Mouse (Mus musculus): ENCODE results near the gene Wdfy3. TPM values are rescaled to one million over a fixed set of nuclear protein-coding genes. Genes with fewer than 3 reads are reported as not detected.
A peak's percentile ranks its signal among the peaks of the same experiment; 100 is the strongest.
"Not testable (repeated sequence)": the region's sequence is repeated elsewhere in the genome, so short reads cannot be mapped to it uniquely, and the experiment has no call there.

Wdfy3 gene
- total RNA-seq (2014; rRNA removed) = 17.0 and 28.1 TPM in 2 replicates
- 12.3 and 14.4 TPM in 2 replicates for polyA plus RNA-seq (2012; rRNA removed)

DNA sequence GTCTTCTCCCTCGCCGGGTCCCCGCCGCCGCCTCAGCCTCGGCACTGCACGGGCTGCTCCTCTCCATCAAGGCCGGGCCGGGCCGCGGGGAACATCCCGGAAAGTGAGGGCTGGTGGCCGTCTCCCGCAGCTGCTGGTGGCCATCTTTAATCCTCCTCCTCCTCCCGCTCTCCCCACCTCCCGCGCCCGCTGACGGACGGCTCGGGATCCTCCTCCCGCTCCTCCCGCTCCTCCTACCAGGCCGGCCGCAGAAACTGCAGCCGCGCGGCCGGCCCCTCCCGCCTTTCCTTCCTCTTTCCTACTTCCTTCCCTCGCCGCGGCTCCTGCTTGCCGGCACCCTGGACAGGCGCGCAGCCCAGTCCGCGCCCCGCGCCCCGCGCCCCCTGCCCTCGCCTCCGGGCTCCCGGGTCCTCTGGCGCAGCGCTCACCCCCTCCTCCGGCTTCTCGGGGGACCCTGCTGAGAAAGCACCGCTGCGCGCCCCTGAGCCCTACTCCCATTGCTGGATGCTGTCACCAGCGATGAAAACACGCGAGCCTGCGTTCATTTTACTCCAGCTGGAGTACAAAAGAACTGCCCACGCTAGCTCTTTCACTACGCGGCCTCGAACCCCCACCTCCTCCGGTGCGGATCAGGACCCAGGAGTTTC lies at the start of gene Wdfy3:
Gene Wdfy3, minus strand, starts transcription at position 155 of the 647 bp plus-strand sequence.
- Histone ChIP-seq H3K27ac (replicated peaks; ENCODE audit: insufficient read depth, low read depth, low read length) (peak within 1 kb of the TSS; percentile 98), H3K27me3 (ENCODE audit: control insufficient read depth, insufficient read depth, low read length) (no peaks in the 10 kb centered on the region), H3K4me3 (ENCODE audit: insufficient read depth, low read depth, low read length) (peak within 1 kb of the TSS; percentile 100), H3K79me2 (ENCODE audit: control insufficient read depth, insufficient read depth, low read length) (peaks cover 27% of the 10 kb centered on the region), H3K36me3 (ENCODE audit: control insufficient read depth, insufficient read depth, low read length) (no peaks in the 10 kb centered on the region), H3K9ac (ENCODE audit: low read depth, low read length) (peak within 1 kb of the TSS; percentile 100), H3K4me1 (ENCODE audit: control insufficient read depth, insufficient read depth, low read length) (no peaks in the 10 kb centered on the region; the same call in 1 of the 2 replicates)
- peak; percentile 68 for DNase-seq (ENCODE audit: extremely low read depth, low read depth, low spot score)
- 0 out of 2 replicates have a peak, but pooled peaks have one; percentile 4 for TF ChIP-seq CTCF (IDR thresholded peaks at IDR 0.05; ENCODE audit: low read depth, low read length)
- TF ChIP-seq POLR2A (IDR thresholded peaks at IDR 0.05; ENCODE audit: extremely low read depth, insufficient read depth, low read length) = peak; percentile 82
- WGBS = 1% methylated on average over 55 of the region's 62 CpGs

DNA sequence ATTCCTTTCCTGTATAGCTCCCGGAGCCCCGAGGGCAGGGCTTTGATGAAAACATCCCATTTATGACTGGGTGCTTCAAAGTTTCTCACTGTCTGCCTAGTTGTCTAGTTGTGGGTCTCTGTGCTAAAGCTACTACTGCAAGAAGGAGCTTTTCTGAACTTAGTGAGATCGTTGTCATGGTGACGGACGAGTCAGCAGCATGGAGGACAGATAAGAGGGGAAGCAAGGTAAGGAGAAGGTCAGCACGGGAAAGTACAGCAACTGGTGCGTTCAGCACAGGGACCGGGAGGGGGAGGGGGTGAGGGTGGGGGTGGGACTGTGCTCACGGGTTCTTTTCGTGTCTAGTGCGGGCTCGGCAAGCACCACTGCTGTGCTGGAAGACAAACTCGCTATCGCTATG lies 43.3 kb upstream of the Wdfy3 start:
- Histone ChIP-seq H3K36me3 (ENCODE audit: control insufficient read depth, insufficient read depth, low read length) (no peaks in the 10 kb centered on the region), H3K79me2 (ENCODE audit: control insufficient read depth, insufficient read depth, low read length) (no peaks in the 10 kb centered on the region), H3K27me3 (ENCODE audit: control insufficient read depth, insufficient read depth, low read length) (peaks cover 2% of the 10 kb centered on the region; the same call in 1 of the 2 replicates), H3K9ac (ENCODE audit: low read depth, low read length) (no peak overlapping the region), H3K4me1 (ENCODE audit: control insufficient read depth, insufficient read depth, low read length) (no peaks in the 10 kb centered on the region), H3K4me3 (ENCODE audit: insufficient read depth, low read depth, low read length) (no peak overlapping the region), H3K27ac (replicated peaks; ENCODE audit: insufficient read depth, low read depth, low read length) (no peak overlapping the region)
- 31% methylated on average over 14 of the region's 14 CpGs for WGBS
- no peak for TF ChIP-seq CTCF (IDR thresholded peaks at IDR 0.05; ENCODE audit: low read depth, low read length)
- no peak for TF ChIP-seq POLR2A (IDR thresholded peaks at IDR 0.05; ENCODE audit: extremely low read depth, insufficient read depth, low read length)
- DNase-seq (ENCODE audit: extremely low read depth, low read depth, low spot score) = no peak

DNA sequence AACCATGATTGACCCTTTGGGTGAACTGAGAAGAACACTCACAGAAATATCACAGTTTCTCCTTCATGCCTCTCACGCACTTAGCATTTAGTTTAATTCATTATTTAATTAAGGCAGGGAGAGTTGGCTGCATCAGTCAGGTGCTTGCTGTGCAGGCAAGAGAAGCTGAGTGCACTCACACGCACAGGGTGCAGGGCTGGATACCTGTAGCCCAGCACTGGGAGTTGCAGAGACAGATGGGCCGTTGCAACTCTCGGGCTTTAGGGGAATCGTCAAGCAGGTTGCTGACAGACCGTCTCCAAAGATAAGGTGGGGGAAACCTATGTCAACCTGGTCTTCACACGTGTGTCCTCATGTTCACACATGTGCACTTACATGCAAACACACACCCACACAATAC lies 42.3 kb upstream of the Wdfy3 start:
- H3K4me3 ChIP-seq (ENCODE audit: insufficient read depth, low read depth, low read length) = no peak overlapping the region
- H3K4me1 ChIP-seq (ENCODE audit: control insufficient read depth, insufficient read depth, low read length) = no peaks in the 10 kb centered on the region
- H3K79me2 ChIP-seq (ENCODE audit: control insufficient read depth, insufficient read depth, low read length) = no peaks in the 10 kb centered on the region
- no peak for TF ChIP-seq POLR2A (IDR thresholded peaks at IDR 0.05; ENCODE audit: extremely low read depth, insufficient read depth, low read length)
- no peak for TF ChIP-seq CTCF (IDR thresholded peaks at IDR 0.05; ENCODE audit: low read depth, low read length)
- H3K27me3 ChIP-seq (ENCODE audit: control insufficient read depth, insufficient read depth, low read length) = peaks cover 2% of the 10 kb centered on the region; the same call in 1 of the 2 replicates
- H3K36me3 ChIP-seq (ENCODE audit: control insufficient read depth, insufficient read depth, low read length) = no peaks in the 10 kb centered on the region
- no peak overlapping the region for H3K9ac ChIP-seq (ENCODE audit: low read depth, low read length)
- no peak for DNase-seq (ENCODE audit: extremely low read depth, low read depth, low spot score)
- H3K27ac ChIP-seq (replicated peaks; ENCODE audit: insufficient read depth, low read depth, low read length) = no peak overlapping the region
- 78% methylated on average over 7 of the region's 7 CpGs for WGBS

DNA sequence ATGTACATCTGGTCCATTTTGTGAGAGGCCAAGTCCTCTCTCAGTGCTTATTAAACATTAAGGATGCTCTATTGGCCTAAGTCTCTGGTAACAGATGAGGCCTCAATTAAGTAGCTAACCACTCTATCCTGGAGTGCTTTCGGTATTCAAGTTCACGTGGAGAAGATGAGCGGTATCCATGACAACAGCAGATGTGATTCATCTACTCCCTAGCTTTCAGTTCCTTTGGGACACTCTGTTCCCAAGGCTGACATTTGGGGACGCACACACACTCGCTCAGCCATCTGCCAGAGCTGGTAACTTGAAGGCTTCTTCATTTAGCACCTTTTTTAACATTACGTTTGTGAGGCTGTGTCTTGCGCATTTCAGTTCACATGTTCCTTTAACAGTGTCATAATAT lies 40.3 kb upstream of the Wdfy3 start:
- Histone ChIP-seq H3K4me3 (ENCODE audit: insufficient read depth, low read depth, low read length) (no peak overlapping the region), H3K36me3 (ENCODE audit: control insufficient read depth, insufficient read depth, low read length) (no peaks in the 10 kb centered on the region), H3K27ac (replicated peaks; ENCODE audit: insufficient read depth, low read depth, low read length) (no peak overlapping the region), H3K4me1 (ENCODE audit: control insufficient read depth, insufficient read depth, low read length) (no peaks in the 10 kb centered on the region), H3K27me3 (ENCODE audit: control insufficient read depth, insufficient read depth, low read length) (peaks cover 2% of the 10 kb centered on the region; the same call in 1 of the 2 replicates), H3K9ac (ENCODE audit: low read depth, low read length) (no peak overlapping the region), H3K79me2 (ENCODE audit: control insufficient read depth, insufficient read depth, low read length) (no peaks in the 10 kb centered on the region)
- WGBS = 84% methylated on average over 7 of the region's 7 CpGs
- no peak for DNase-seq (ENCODE audit: extremely low read depth, low read depth, low spot score)
- TF ChIP-seq CTCF (IDR thresholded peaks at IDR 0.05; ENCODE audit: low read depth, low read length) (no peak), POLR2A (IDR thresholded peaks at IDR 0.05; ENCODE audit: extremely low read depth, insufficient read depth, low read length) (no peak)

DNA sequence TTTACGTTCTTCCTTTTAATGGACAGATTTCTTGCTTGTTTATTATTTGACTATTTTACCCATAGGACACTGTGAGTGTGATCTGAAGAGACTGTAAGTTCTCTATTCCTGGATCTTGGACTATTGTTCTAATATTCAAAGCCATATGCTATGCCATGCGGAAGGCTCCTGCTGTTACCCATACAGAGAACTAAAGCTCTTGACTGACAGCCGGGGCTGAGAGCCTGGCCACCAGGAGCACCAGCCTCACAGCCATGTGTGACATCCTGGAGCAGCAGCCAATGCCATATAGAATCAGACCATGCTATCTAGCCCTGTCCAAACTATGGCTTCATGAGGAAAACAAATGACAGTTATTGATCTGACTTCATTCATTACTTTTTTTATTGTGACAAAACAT lies 36.2 kb upstream of the Wdfy3 start:
- no peak for TF ChIP-seq CTCF (IDR thresholded peaks at IDR 0.05; ENCODE audit: low read depth, low read length)
- no peak for TF ChIP-seq POLR2A (IDR thresholded peaks at IDR 0.05; ENCODE audit: extremely low read depth, insufficient read depth, low read length)
- 83% methylated on average over 3 of the region's 3 CpGs for WGBS
- Histone ChIP-seq H3K4me3 (ENCODE audit: insufficient read depth, low read depth, low read length) (no peak overlapping the region), H3K27me3 (ENCODE audit: control insufficient read depth, insufficient read depth, low read length) (no peaks in the 10 kb centered on the region; the same call in 1 of the 2 replicates), H3K9ac (ENCODE audit: low read depth, low read length) (no peak overlapping the region), H3K36me3 (ENCODE audit: control insufficient read depth, insufficient read depth, low read length) (no peaks in the 10 kb centered on the region), H3K4me1 (ENCODE audit: control insufficient read depth, insufficient read depth, low read length) (no peaks in the 10 kb centered on the region), H3K27ac (replicated peaks; ENCODE audit: insufficient read depth, low read depth, low read length) (no peak overlapping the region), H3K79me2 (ENCODE audit: control insufficient read depth, insufficient read depth, low read length) (no peaks in the 10 kb centered on the region)
- DNase-seq (ENCODE audit: extremely low read depth, low read depth, low spot score) = no peak

DNA sequence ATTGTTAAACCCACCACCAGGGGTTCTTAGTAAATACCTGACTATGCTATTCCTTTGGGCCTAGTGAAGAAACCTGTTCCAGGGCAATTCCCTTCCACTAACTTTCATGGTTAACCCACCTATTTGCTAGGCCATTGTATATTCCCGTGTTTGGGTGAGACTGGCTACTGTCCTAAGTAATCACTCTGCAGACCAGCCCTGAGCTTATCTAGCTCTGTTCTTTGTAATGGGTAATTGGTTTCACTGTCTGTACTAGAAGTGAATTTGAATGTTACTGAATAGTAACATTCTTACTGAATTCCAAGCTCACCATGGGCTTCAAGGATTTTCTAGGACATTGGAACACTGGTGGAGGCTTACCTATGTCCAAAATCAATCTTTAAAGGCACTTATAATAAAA lies 32.1 kb upstream of the Wdfy3 start:
- not testable (repeated sequence) for H3K9ac ChIP-seq (ENCODE audit: low read depth, low read length); H3K27me3 ChIP-seq (ENCODE audit: control insufficient read depth, insufficient read depth, low read length)

More for the DNA sequence above, 32.1 kb upstream of the Wdfy3 start:
- 88% methylated on average over 1 of the region's 1 CpGs for WGBS
- H3K4me1 ChIP-seq (ENCODE audit: control insufficient read depth, insufficient read depth, low read length); H3K36me3 ChIP-seq (ENCODE audit: control insufficient read depth, insufficient read depth, low read length); H3K27ac ChIP-seq (replicated peaks; ENCODE audit: insufficient read depth, low read depth, low read length); H3K79me2 ChIP-seq (ENCODE audit: control insufficient read depth, insufficient read depth, low read length); DNase-seq (ENCODE audit: extremely low read depth, low read depth, low spot score); H3K4me3 ChIP-seq (ENCODE audit: insufficient read depth, low read depth, low read length): not testable (repeated sequence)

Measured in liver, adult 2 months (tissue).